Mouse (Mus musculus): ENCODE results near the gene Plcl1. TPM values are rescaled to one million over a fixed set of nuclear protein-coding genes. Genes with fewer than 3 reads are reported as not detected.

The Plcl1 gene
- polyA plus RNA-seq, 1 experiment from 2014 or later = 3.8 TPM

Other genes with a start within 250 kb of the Plcl1 start
- 12.8 and 12.9 TPM in 2 replicates for gene Rftn2, start 179.1 kb upstream of the Plcl1 start, polyA plus RNA-seq (2014; fragmentation: Nextera tagmentation; extraction: Ambion mirVana)
- gene Mars2, start 168.7 kb upstream of the Plcl1 start, polyA plus RNA-seq (2014; fragmentation: Nextera tagmentation; extraction: Ambion mirVana) = 2.7 and 3.0 TPM in 2 replicates
- gene Boll, start 42.5 kb upstream of the Plcl1 start, polyA plus RNA-seq (2014; fragmentation: Nextera tagmentation; extraction: Ambion mirVana) = 0.36 and 0.38 TPM in 2 replicates

Measured in stomach, embryonic 14.5 days (tissue).